Mouse (Mus musculus): ENCODE measurements around the gene Tor3a. TPM values are rescaled to one million over a fixed set of nuclear protein-coding genes. Genes with fewer than 3 reads are reported as not detected.

Gene Tor3a
- total RNA-seq, 4 experiments from 2014 or later, result 2.5 to 5.3 (median 4.2) TPM

- DNase-seq (ENCODE audit: low spot score in 2 of 2), result no peak
These were observed 34.7 kb downstream of the Tor3a start for GRCm38 (mm10) chr1:156639455-156639854.

GRCm38 (mm10) chr1:156635148-156635547 is 39.0 kb downstream of the Tor3a start:
- no peak for DNase-seq (ENCODE audit: low spot score in 2 of 2)

GRCm38 (mm10) chr1:156633095-156633494 is 41.1 kb downstream of the Tor3a start:
- DNase-seq (ENCODE audit: low spot score in 2 of 2), result no peak

- DNase-seq (ENCODE audit: low spot score in 2 of 2), result no peak
These were observed 43.2 kb downstream of the Tor3a start for GRCm38 (mm10) chr1:156630965-156631364.

- no peak for DNase-seq (ENCODE audit: low spot score in 2 of 2)
These were observed 44.2 kb downstream of the Tor3a start for GRCm38 (mm10) chr1:156629984-156630383.

GRCm38 (mm10) chr1:156626729-156627128 is 47.4 kb downstream of the Tor3a start:
- DNase-seq (ENCODE audit: low spot score in 2 of 2), result no peak

- no peak for DNase-seq (ENCODE audit: low spot score in 2 of 2)
These were observed 49.9 kb downstream of the Tor3a start for GRCm38 (mm10) chr1:156624231-156624630.

- DNase-seq (ENCODE audit: low spot score in 2 of 2), result no peak
These were observed 53.2 kb downstream of the Tor3a start for GRCm38 (mm10) chr1:156620951-156621350.

- no peak for DNase-seq (ENCODE audit: low spot score in 2 of 2)
These were observed 53.8 kb downstream of the Tor3a start for GRCm38 (mm10) chr1:156620292-156620909.

GRCm38 (mm10) chr1:156617811-156618210 is 56.3 kb downstream of the Tor3a start:
- no peak for DNase-seq (ENCODE audit: low spot score in 2 of 2)

GRCm38 (mm10) chr1:156616989-156617598 is 57.1 kb downstream of the Tor3a start:
- no peak for DNase-seq (ENCODE audit: low spot score in 2 of 2)

GRCm38 (mm10) chr1:156615381-156616133 is 58.6 kb downstream of the Tor3a start:
- DNase-seq (ENCODE audit: low spot score in 2 of 2), result peak; percentile 66 to 67

- no peak for DNase-seq (ENCODE audit: low spot score in 2 of 2)
These were observed 59.4 kb downstream of the Tor3a start for GRCm38 (mm10) chr1:156614710-156615109.

GRCm38 (mm10) chr1:156613855-156614530 is 60.2 kb downstream of the Tor3a start:
- no peak for DNase-seq (ENCODE audit: low spot score in 2 of 2)

GRCm38 (mm10) chr1:156610257-156610656 is 63.9 kb downstream of the Tor3a start:
- no peak for DNase-seq (ENCODE audit: low spot score in 2 of 2)

GRCm38 (mm10) chr1:156608496-156608895 is 65.7 kb downstream of the Tor3a start:
- DNase-seq (ENCODE audit: low spot score in 2 of 2), result no peak

GRCm38 (mm10) chr1:156605940-156606339 is 68.2 kb downstream of the Tor3a start:
- no peak for DNase-seq (ENCODE audit: low spot score in 2 of 2)

- peak in 1 of 2 experiments; percentile 9 for DNase-seq (ENCODE audit: low spot score in 2 of 2)
These were observed 68.9 kb downstream of the Tor3a start for GRCm38 (mm10) chr1:156605094-156605866.

All from gastrocnemius, adult 8-10 months (tissue).